Mouse (Mus musculus) ES-E14 (cell line): ENCODE measurements around the gene Klhdc8a.

Source experiments
- CHD2 ChIP-seq: IDR thresholded peaks from 2 replicates; pipeline ENCODE4 v1.6.1; 2014; ENCODE audit warnings: mild to moderate bottlenecking, low read depth, low read length, inconsistent platforms
- HCFC1 ChIP-seq: IDR thresholded peaks from 2 replicates; pipeline ENCODE4 v1.6.1; 2012; ENCODE audit warnings: low read length, inconsistent platforms, borderline replicate concordance; ENCODE audit not compliant: insufficient read depth
- MAFK ChIP-seq: IDR thresholded peaks from 2 replicates; pipeline ENCODE4 v1.6.1; 2014; ENCODE audit warnings: mild to moderate bottlenecking, low read depth, low read length, inconsistent platforms; ENCODE audit not compliant: insufficient read depth
- ZC3H11A ChIP-seq: IDR thresholded peaks from 2 replicates; pipeline ENCODE4 v1.6.1; 2012; ENCODE audit warnings: low read depth, mild to moderate bottlenecking, inconsistent platforms, low read length, borderline replicate concordance
- ZNF384 ChIP-seq: IDR thresholded peaks from 2 replicates; pipeline ENCODE4 v1.6.1; 2012; ENCODE audit warnings: low read depth, low read length, inconsistent platforms

GRCm38 (mm10) chr1:132283018-132283417, 15.4 kb upstream of the Klhdc8a start:
- TF ChIP-seq ZC3H11A (no peak), CHD2 (no peak), HCFC1 (no peak), ZNF384 (no peak), MAFK (no peak)
